Mouse (Mus musculus): Measurements from ENCODE around the gene Nsf. TPM values are rescaled to one million over a fixed set of nuclear protein-coding genes. Genes with fewer than 3 reads are reported as not detected.

Gene Nsf
- polyA plus RNA-seq, 1 experiment from 2014 or later, result 55.1 TPM

GRCm38 (mm10) chr11:103864486-103864885, 89.4 kb downstream of the Nsf start:
- H3K4me1 ChIP-seq (replicated peaks; ENCODE audit: control insufficient read depth, insufficient read depth, low read length), result no peaks in the 10 kb centered on the region
- no peaks in the 10 kb centered on the region for H3K27me3 ChIP-seq (ENCODE audit: control insufficient read depth, insufficient read depth, low read depth, low read length)
- no peak overlapping the region for H3K9ac ChIP-seq (ENCODE audit: low read length)
- no peak overlapping the region for H3K27ac ChIP-seq (ENCODE audit: low read length)
- no peak for ATAC-seq (ENCODE audit: low read depth)
- H3K4me3 ChIP-seq (ENCODE audit: low read length), result no peak overlapping the region
- H3K9me3 ChIP-seq (ENCODE audit: control insufficient read depth, low read length), result no peaks in the 10 kb centered on the region
- WGBS, result 86% methylated on average over 4 of the region's 4 CpGs
- no peak overlapping the region for H3K4me2 ChIP-seq (ENCODE audit: low read depth, low read length)
- H3K36me3 ChIP-seq (ENCODE audit: control insufficient read depth, insufficient read depth, low read length), result peaks cover 4% of the 10 kb centered on the region; the same call in 1 of the 2 replicates

GRCm38 (mm10) chr11:103862951-103863350, 90.9 kb downstream of the Nsf start:
- Histone ChIP-seq H3K4me1 (replicated peaks; ENCODE audit: control insufficient read depth, insufficient read depth, low read length) (no peaks in the 10 kb centered on the region), H3K9ac (ENCODE audit: low read length) (no peak overlapping the region), H3K4me2 (ENCODE audit: low read depth, low read length) (no peak overlapping the region), H3K27me3 (ENCODE audit: control insufficient read depth, insufficient read depth, low read depth, low read length) (no peaks in the 10 kb centered on the region), H3K36me3 (ENCODE audit: control insufficient read depth, insufficient read depth, low read length) (peaks cover 4% of the 10 kb centered on the region; the same call in 1 of the 2 replicates), H3K9me3 (ENCODE audit: control insufficient read depth, low read length) (no peaks in the 10 kb centered on the region), H3K4me3 (ENCODE audit: low read length) (no peak overlapping the region), H3K27ac (ENCODE audit: low read length) (no peak overlapping the region)
- 70% methylated on average over 8 of the region's 8 CpGs for WGBS
- ATAC-seq (ENCODE audit: low read depth), result no peak

DNA sequence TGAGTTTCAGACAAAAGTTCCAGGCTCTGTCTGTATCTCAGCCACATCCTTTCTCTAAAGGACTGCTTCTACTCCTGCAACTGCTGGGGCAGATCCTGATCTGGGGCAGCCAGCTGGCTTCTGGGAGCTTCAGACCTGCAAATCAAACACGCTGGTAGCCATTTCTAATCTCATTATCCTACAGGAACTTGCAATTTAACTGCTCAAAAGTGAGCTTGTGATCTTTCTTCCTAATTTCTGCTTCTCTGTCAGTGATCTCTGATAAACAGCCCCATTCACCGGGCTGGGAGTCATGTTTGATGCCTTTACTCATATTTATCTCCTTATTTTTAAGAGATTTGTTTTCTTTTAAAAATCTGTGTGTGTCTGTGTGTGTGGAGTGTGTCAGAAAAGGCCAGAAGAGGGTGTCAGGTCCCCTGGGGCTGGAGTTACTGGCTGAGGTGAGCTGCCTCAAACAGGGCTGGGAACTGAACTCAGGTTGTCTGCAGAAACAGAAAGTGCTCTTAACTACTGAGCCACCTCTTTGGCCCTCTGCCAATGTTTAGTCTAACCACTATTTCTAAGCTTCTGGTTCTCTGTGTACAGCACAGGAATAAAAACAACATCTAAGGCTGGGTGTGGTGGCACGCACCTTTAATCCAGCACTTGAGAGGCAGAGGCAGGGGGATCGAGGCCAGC, 93.8 kb downstream of the Nsf start:
- no peak overlapping the region for H3K4me2 ChIP-seq (ENCODE audit: low read depth, low read length)
- no peak overlapping the region for H3K4me3 ChIP-seq (ENCODE audit: low read length)
- WGBS, result 61% methylated on average over 4 of the region's 4 CpGs
- H3K27ac ChIP-seq (ENCODE audit: low read length), result no peak overlapping the region
- no peaks in the 10 kb centered on the region for H3K27me3 ChIP-seq (ENCODE audit: control insufficient read depth, insufficient read depth, low read depth, low read length)
- no peaks in the 10 kb centered on the region for H3K4me1 ChIP-seq (replicated peaks; ENCODE audit: control insufficient read depth, insufficient read depth, low read length)
- peaks cover 4% of the 10 kb centered on the region; the same call in 1 of the 2 replicates for H3K36me3 ChIP-seq (ENCODE audit: control insufficient read depth, insufficient read depth, low read length)
- no peaks in the 10 kb centered on the region for H3K9me3 ChIP-seq (ENCODE audit: control insufficient read depth, low read length)
- no peak for ATAC-seq (ENCODE audit: low read depth)
- H3K9ac ChIP-seq (ENCODE audit: low read length), result no peak overlapping the region

DNA sequence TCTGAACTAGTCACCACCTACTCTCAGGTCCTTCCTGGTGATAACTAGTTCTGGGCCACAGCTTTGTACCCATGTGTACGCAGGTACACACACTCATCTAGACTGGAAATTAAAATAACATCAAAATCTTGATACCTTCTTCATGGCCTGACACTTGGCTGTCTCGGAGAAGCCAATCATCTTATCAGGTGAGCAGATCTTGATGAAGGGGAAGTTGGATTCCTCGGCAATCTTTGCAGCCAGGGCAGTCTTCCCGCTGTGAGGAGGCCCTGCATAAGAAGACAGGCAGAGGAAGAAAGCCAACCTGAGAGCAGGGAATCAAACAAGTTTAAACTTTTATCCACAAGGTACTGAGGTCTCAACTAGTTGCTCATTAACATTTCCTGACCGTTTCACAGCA, 95.1 kb downstream of the Nsf start:
- H3K4me3 ChIP-seq (ENCODE audit: low read length), result no peak overlapping the region
- H3K9ac ChIP-seq (ENCODE audit: low read length), result no peak overlapping the region

GRCm38 (mm10) chr11:103856641-103857040, 97.2 kb downstream of the Nsf start:
- Histone ChIP-seq H3K9me3 (ENCODE audit: control insufficient read depth, low read length) (no peaks in the 10 kb centered on the region), H3K27me3 (ENCODE audit: control insufficient read depth, insufficient read depth, low read depth, low read length) (no peaks in the 10 kb centered on the region), H3K36me3 (ENCODE audit: control insufficient read depth, insufficient read depth, low read length) (no peaks in the 10 kb centered on the region), H3K4me1 (replicated peaks; ENCODE audit: control insufficient read depth, insufficient read depth, low read length) (no peaks in the 10 kb centered on the region), H3K9ac (ENCODE audit: low read length) (no peak overlapping the region), H3K4me2 (ENCODE audit: low read depth, low read length) (no peak overlapping the region), H3K27ac (ENCODE audit: low read length) (no peak overlapping the region), H3K4me3 (ENCODE audit: low read length) (no peak overlapping the region)
- no peak for ATAC-seq (ENCODE audit: low read depth)
- WGBS, result 94% methylated on average over 7 of the region's 7 CpGs

More for the DNA sequence above, 95.1 kb downstream of the Nsf start:
- no peaks in the 10 kb centered on the region for H3K27me3 ChIP-seq (ENCODE audit: control insufficient read depth, insufficient read depth, low read depth, low read length)
- H3K27ac ChIP-seq (ENCODE audit: low read length), result no peak overlapping the region
- peaks cover 4% of the 10 kb centered on the region; the same call in 1 of the 2 replicates for H3K36me3 ChIP-seq (ENCODE audit: control insufficient read depth, insufficient read depth, low read length)
- H3K9me3 ChIP-seq (ENCODE audit: control insufficient read depth, low read length), result no peaks in the 10 kb centered on the region
- no peaks in the 10 kb centered on the region for H3K4me1 ChIP-seq (replicated peaks; ENCODE audit: control insufficient read depth, insufficient read depth, low read length)
- H3K4me2 ChIP-seq (ENCODE audit: low read depth, low read length), result no peak overlapping the region
- 49% methylated on average over 5 of the region's 5 CpGs for WGBS
- ATAC-seq (ENCODE audit: low read depth), result no peak

DNA sequence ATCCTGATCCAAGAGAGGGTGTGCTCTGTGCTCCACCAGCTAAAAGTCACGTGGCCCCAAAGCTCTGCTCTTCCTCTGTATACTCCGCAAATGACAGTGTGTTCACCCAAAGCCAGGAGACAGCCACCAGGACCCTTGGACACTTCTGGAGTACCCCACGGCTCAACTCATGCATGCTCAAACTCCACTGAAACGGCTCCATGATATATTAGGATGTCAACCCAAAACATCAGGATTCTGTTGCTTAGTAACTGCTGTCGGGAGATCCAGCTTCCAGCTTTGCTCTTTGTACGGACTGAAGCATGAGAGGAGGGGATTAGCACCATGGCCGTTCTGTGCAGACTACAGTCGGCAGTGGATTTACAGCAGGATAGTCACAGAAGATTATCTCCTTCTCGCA, 99.6 kb downstream of the Nsf start:
- no peaks in the 10 kb centered on the region for H3K9me3 ChIP-seq (ENCODE audit: control insufficient read depth, low read length)
- no peak overlapping the region for H3K9ac ChIP-seq (ENCODE audit: low read length)
- H3K36me3 ChIP-seq (ENCODE audit: control insufficient read depth, insufficient read depth, low read length), result no peaks in the 10 kb centered on the region
- ATAC-seq (ENCODE audit: low read depth), result no peak
- no peak overlapping the region for H3K4me3 ChIP-seq (ENCODE audit: low read length)
- no peak overlapping the region for H3K27ac ChIP-seq (ENCODE audit: low read length)
- H3K27me3 ChIP-seq (ENCODE audit: control insufficient read depth, insufficient read depth, low read depth, low read length), result no peaks in the 10 kb centered on the region
- no peaks in the 10 kb centered on the region for H3K4me1 ChIP-seq (replicated peaks; ENCODE audit: control insufficient read depth, insufficient read depth, low read length)
- WGBS, result 66% methylated on average over 9 of the region's 9 CpGs
- H3K4me2 ChIP-seq (ENCODE audit: low read depth, low read length), result no peak overlapping the region

GRCm38 (mm10) chr11:103853284-103853920, 100.5 kb downstream of the Nsf start:
- Histone ChIP-seq H3K27ac (ENCODE audit: low read length) (no peak overlapping the region), H3K27me3 (ENCODE audit: control insufficient read depth, insufficient read depth, low read depth, low read length) (no peaks in the 10 kb centered on the region), H3K4me1 (replicated peaks; ENCODE audit: control insufficient read depth, insufficient read depth, low read length) (no peaks in the 10 kb centered on the region), H3K9ac (ENCODE audit: low read length) (no peak overlapping the region), H3K4me2 (ENCODE audit: low read depth, low read length) (no peak overlapping the region), H3K9me3 (ENCODE audit: control insufficient read depth, low read length) (no peaks in the 10 kb centered on the region), H3K4me3 (ENCODE audit: low read length) (no peak overlapping the region), H3K36me3 (ENCODE audit: control insufficient read depth, insufficient read depth, low read length) (0 out of 2 replicates have a peak, but pooled peaks cover under 1% of the 10 kb centered on the region)
- no peak for ATAC-seq (ENCODE audit: low read depth)
- whole genome bisulfite sequencing, result 61% methylated on average over 10 of the region's 10 CpGs

DNA sequence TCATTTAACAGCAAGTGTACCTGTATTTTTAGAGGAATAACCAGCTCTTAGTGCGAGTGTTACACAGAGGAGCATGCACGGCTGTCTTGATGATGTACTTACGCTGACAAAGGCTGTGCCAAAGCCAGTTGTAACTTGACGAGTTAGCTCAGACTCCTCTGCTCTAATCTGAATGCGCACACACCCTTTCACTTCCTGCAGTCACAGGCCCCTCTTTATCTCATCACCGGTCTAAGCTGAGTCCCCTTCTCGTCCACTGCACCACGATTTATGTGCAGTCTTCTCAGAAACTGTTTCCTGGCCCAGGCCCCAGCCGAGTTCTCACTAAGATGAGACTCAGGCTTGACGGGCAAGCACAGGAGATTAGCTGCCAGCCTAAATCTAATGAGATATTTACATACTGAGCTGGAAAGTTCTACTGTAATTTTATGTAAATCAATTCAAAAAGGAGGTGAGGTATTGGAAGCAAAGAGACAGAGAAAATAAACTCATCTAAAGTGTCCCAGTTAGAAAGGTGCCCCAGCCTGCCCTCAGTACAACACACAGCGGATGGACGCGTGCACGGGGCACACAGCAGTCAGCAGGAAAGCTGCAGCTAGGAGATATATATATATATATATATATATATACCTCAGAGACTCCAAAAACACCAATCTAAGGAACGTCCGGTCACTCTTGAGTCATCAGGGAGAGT, 101.1 kb downstream of the Nsf start:
- no peak overlapping the region for H3K27ac ChIP-seq (ENCODE audit: low read length)
- H3K9me3 ChIP-seq (ENCODE audit: control insufficient read depth, low read length), result no peaks in the 10 kb centered on the region
- H3K4me3 ChIP-seq (ENCODE audit: low read length), result no peak overlapping the region
- no peak for ATAC-seq (ENCODE audit: low read depth)
- no peaks in the 10 kb centered on the region for H3K4me1 ChIP-seq (replicated peaks; ENCODE audit: control insufficient read depth, insufficient read depth, low read length)
- WGBS, result 55% methylated on average over 16 of the region's 16 CpGs
- no peak overlapping the region for H3K4me2 ChIP-seq (ENCODE audit: low read depth, low read length)
- 0 out of 2 replicates have a peak, but pooled peaks cover 2% of the 10 kb centered on the region for H3K36me3 ChIP-seq (ENCODE audit: control insufficient read depth, insufficient read depth, low read length)
- H3K9ac ChIP-seq (ENCODE audit: low read length), result no peak overlapping the region
- H3K27me3 ChIP-seq (ENCODE audit: control insufficient read depth, insufficient read depth, low read depth, low read length), result no peaks in the 10 kb centered on the region

GRCm38 (mm10) chr11:103848287-103848686, 105.6 kb downstream of the Nsf start:
- no peak for ATAC-seq (ENCODE audit: low read depth)
- Histone ChIP-seq H3K27me3 (ENCODE audit: control insufficient read depth, insufficient read depth, low read depth, low read length) (no peaks in the 10 kb centered on the region), H3K4me1 (replicated peaks; ENCODE audit: control insufficient read depth, insufficient read depth, low read length) (no peaks in the 10 kb centered on the region), H3K4me2 (ENCODE audit: low read depth, low read length) (no peak overlapping the region), H3K36me3 (ENCODE audit: control insufficient read depth, insufficient read depth, low read length) (0 out of 2 replicates have a peak, but pooled peaks cover 2% of the 10 kb centered on the region), H3K27ac (ENCODE audit: low read length) (no peak overlapping the region), H3K9me3 (ENCODE audit: control insufficient read depth, low read length) (no peaks in the 10 kb centered on the region), H3K4me3 (ENCODE audit: low read length) (no peak overlapping the region), H3K9ac (ENCODE audit: low read length) (no peak overlapping the region)
- whole genome bisulfite sequencing, result 86% methylated on average over 11 of the region's 11 CpGs

All from lung, embryonic 16.5 days (tissue).